ENCODE assay signal across 20 mouse cellular contexts in genomic region chr14:59649337-59649736, GRCm38 (mm10). TPM values are rescaled to one million over a fixed set of nuclear protein-coding genes. Genes with fewer than 3 reads are reported as not detected.
DNase-seq lines count a peak whose midpoint lies in the region; ATAC-seq and TF ChIP-seq lines count a peak whose summit lies in the region.
"Had no signal": no experiment of that assay in that cellular context is flagged by ENCODE, and none has a peak within 500 bp of the region (broad histone marks: within the 10 kb centered on the region; RNA-seq: fewer than 3 reads in every experiment).

No protein-coding gene starts in this region.

- no peak overlapping the region for H3K4me3 ChIP-seq in heart, embryonic 12.5 days
- H3K4me3 ChIP-seq in lung, embryonic 15.5 days = no peak overlapping the region
- H3K4me3 ChIP-seq in lung, adult 2 months (replicated peaks; ENCODE audit: extremely low read depth, low read depth, low read length) = no peak overlapping the region
- H3K4me3 ChIP-seq in embryonic facial prominence, embryonic 10.5 days = no peak overlapping the region
- H3K4me3 ChIP-seq in limb, embryonic 10.5 days = no peak overlapping the region
- H3K4me3 ChIP-seq: heart, embryonic 13.5 days; limb, embryonic 12.5 days had no signal

- TF ChIP-seq POLR2A in lung, adult 2 months (IDR thresholded peaks at IDR 0.05; ENCODE audit: borderline replicate concordance, extremely low read depth, low read depth, low read length) = no peak

- WGBS in heart, embryonic 12.5 days = 64% methylated on average over 6 of the region's 6 CpGs
- 58% methylated on average over 6 of the region's 6 CpGs for WGBS in lung, embryonic 15.5 days
- WGBS in lung, adult 2 months = 51% methylated on average over 6 of the region's 6 CpGs
- WGBS in embryonic facial prominence, embryonic 10.5 days = 68% methylated on average over 6 of the region's 6 CpGs
- 85% methylated on average over 6 of the region's 6 CpGs for WGBS in limb, embryonic 10.5 days

- no peaks in the 10 kb centered on the region for H3K36me3 ChIP-seq in heart, embryonic 12.5 days
- no peaks in the 10 kb centered on the region for H3K36me3 ChIP-seq in lung, embryonic 15.5 days
- no peaks in the 10 kb centered on the region for H3K36me3 ChIP-seq in embryonic facial prominence, embryonic 10.5 days (replicated peaks)
- H3K36me3 ChIP-seq in limb, embryonic 10.5 days = no peaks in the 10 kb centered on the region
- H3K36me3 ChIP-seq: heart, embryonic 13.5 days; limb, embryonic 12.5 days had no signal

- H3K27ac ChIP-seq in heart, embryonic 12.5 days (ENCODE audit: poor library complexity, severe bottlenecking) = no peak overlapping the region
- H3K27ac ChIP-seq in lung, embryonic 15.5 days = no peak overlapping the region
- peak overlapping the region; percentile 51 for H3K27ac ChIP-seq in embryonic facial prominence, embryonic 10.5 days (replicated peaks)
- H3K27ac ChIP-seq in limb, embryonic 10.5 days = peak overlapping the region; percentile 39; the same call in 1 of the 2 replicates
- H3K27ac ChIP-seq: heart, embryonic 13.5 days; kidney, postnatal 0 days; limb, embryonic 12.5 days had no signal

- H3K9ac ChIP-seq in heart, embryonic 12.5 days = no peak overlapping the region
- H3K9ac ChIP-seq in lung, embryonic 15.5 days = no peak overlapping the region
- H3K9ac ChIP-seq: heart, embryonic 13.5 days; limb, embryonic 12.5 days; liver, postnatal 0 days had no signal

- H3K4me2 ChIP-seq in heart, embryonic 12.5 days = no peak overlapping the region
- H3K4me2 ChIP-seq in lung, embryonic 15.5 days = no peak overlapping the region
- H3K4me2 ChIP-seq: heart, embryonic 13.5 days; limb, embryonic 12.5 days; liver, embryonic 11.5 days had no signal

- H3K27me3 ChIP-seq in heart, embryonic 12.5 days (replicated peaks) = no peaks in the 10 kb centered on the region
- H3K27me3 ChIP-seq in lung, embryonic 15.5 days = no peaks in the 10 kb centered on the region
- H3K27me3 ChIP-seq in embryonic facial prominence, embryonic 10.5 days (replicated peaks; ENCODE audit: low read depth, poor library complexity, severe bottlenecking) = peaks cover 16% of the 10 kb centered on the region; the same call in 1 of the 2 replicates
- H3K27me3 ChIP-seq in limb, embryonic 10.5 days (ENCODE audit: low read depth, poor library complexity, severe bottlenecking) = no peaks in the 10 kb centered on the region
- H3K27me3 ChIP-seq: heart, embryonic 13.5 days; limb, embryonic 12.5 days had no signal

- 0 out of 2 replicates have a peak, but pooled peaks have one; percentile 33 for ATAC-seq in heart, embryonic 12.5 days (ENCODE audit: insufficient number of reproducible peaks, low FRiP score)
- peak; percentile 44; the same call in 1 of the 2 replicates for ATAC-seq in lung, embryonic 15.5 days (ENCODE audit: borderline replicate concordance, extremely low read depth, low FRiP score, low TSS enrichment)
- ATAC-seq: forebrain, embryonic 14.5 days; inflammation-experienced regulatory T-cells, adult 6 months; liver, postnatal 0 days; Patski had no signal

- H3K9me3 ChIP-seq in heart, embryonic 12.5 days (replicated peaks) = no peaks in the 10 kb centered on the region
- H3K9me3 ChIP-seq in lung, embryonic 15.5 days = no peaks in the 10 kb centered on the region
- H3K9me3 ChIP-seq in embryonic facial prominence, embryonic 10.5 days = no peaks in the 10 kb centered on the region
- H3K9me3 ChIP-seq in limb, embryonic 10.5 days (replicated peaks) = no peaks in the 10 kb centered on the region
- H3K9me3 ChIP-seq: heart, embryonic 13.5 days; limb, embryonic 12.5 days had no signal

- TF ChIP-seq CTCF in lung, adult 2 months (IDR thresholded peaks at IDR 0.05; ENCODE audit: insufficient read depth, low read length) = no peak

- H3K4me1 ChIP-seq in heart, embryonic 12.5 days (replicated peaks) = peaks cover 19% of the 10 kb centered on the region
- peaks cover 10% of the 10 kb centered on the region for H3K4me1 ChIP-seq in lung, embryonic 15.5 days
- H3K4me1 ChIP-seq in lung, adult 2 months (ENCODE audit: control insufficient read depth, insufficient read depth, low read length) = no peaks in the 10 kb centered on the region
- H3K4me1 ChIP-seq in embryonic facial prominence, embryonic 10.5 days = peaks cover 37% of the 10 kb centered on the region
- peaks cover 32% of the 10 kb centered on the region for H3K4me1 ChIP-seq in limb, embryonic 10.5 days

- no peak for DNase-seq in heart, adult 18-20 months
- DNase-seq in lung, adult 2 months = no peak
- peak; percentile 7 for DNase-seq in embryonic facial prominence, embryonic 10.5 days (ENCODE audit: low spot score)
- no peak for DNase-seq in limb, embryonic 10.5 days (ENCODE audit: low spot score)
- DNase-seq in cerebellum, postnatal 36 days = no peak
- DNase-seq: cerebellum, adult 11 months; gastrocnemius, postnatal 10 days; heart, postnatal 14 days; kidney, adult 18-20 months; liver, postnatal 0 days; lung, postnatal 14 days had no signal

RNA-seq across cellular contexts. Expression of gene Shisa2, which starts 24.2 kb away (rescaled TPM):
- polyA plus RNA-seq in heart, embryonic 12.5 days (2016; fragmentation: Nextera tagmentation; extraction: Ambion mirVana) = 31.8 and 32.7 TPM in 2 replicates
- 1 to 10 TPM; 1.1 to 1.2 TPM for total RNA-seq in heart, adult 18-20 months (2021)
- polyA plus RNA-seq in lung, embryonic 15.5 days (2015; fragmentation: Nextera tagmentation; extraction: Ambion mirVana) = 13.9 and 14.0 TPM in 2 replicates
- polyA plus RNA-seq in lung, adult 2 months (2012; rRNA removed) = 8.1 and 10.9 TPM in 2 replicates
- polyA plus RNA-seq in embryonic facial prominence, embryonic 10.5 days (2016; fragmentation: Nextera tagmentation; extraction: Ambion mirVana) = 26.1 and 29.8 TPM in 2 replicates
- polyA plus RNA-seq in limb, embryonic 10.5 days (2016; fragmentation: Nextera tagmentation; extraction: Ambion mirVana) = 13.0 and 22.5 TPM in 2 replicates
- polyA plus RNA-seq: inflammation-experienced regulatory T-cells, adult 6 months; Patski had no signal

RNA-seq across cellular contexts. Expression of gene Cdadc1, which starts 51.6 kb away (rescaled TPM):
- polyA plus RNA-seq in heart, embryonic 12.5 days (2016; fragmentation: Nextera tagmentation; extraction: Ambion mirVana) = 29.3 and 33.0 TPM in 2 replicates
- total RNA-seq in heart, adult 18-20 months (2021) = 10 to 100 TPM; 51.5 to 56.0 TPM
- polyA plus RNA-seq in lung, embryonic 15.5 days (2015; fragmentation: Nextera tagmentation; extraction: Ambion mirVana) = 30.6 and 36.2 TPM in 2 replicates
- 6.3 and 9.9 TPM in 2 replicates for polyA plus RNA-seq in lung, adult 2 months (2012; rRNA removed)
- polyA plus RNA-seq in embryonic facial prominence, embryonic 10.5 days (2016; fragmentation: Nextera tagmentation; extraction: Ambion mirVana) = 24.7 and 28.9 TPM in 2 replicates
- polyA plus RNA-seq in limb, embryonic 10.5 days (2016; fragmentation: Nextera tagmentation; extraction: Ambion mirVana) = 27.3 and 29.2 TPM in 2 replicates

Comparison
In these comparisons a context has a peak if more than half of its experiments do, and no peak if none do; other contexts are left out.
1. H3K27ac ChIP-seq: peak in embryonic facial prominence, embryonic 10.5 days (single experiment) and limb, embryonic 10.5 days (single experiment); none in heart, embryonic 12.5 days (single experiment) and lung, embryonic 15.5 days (single experiment).